Mouse (Mus musculus) E14TG2a.4 (cell line): ENCODE measurements around the gene Ctps.

Experiments used
- CTCF ChIP-seq: conservative IDR thresholded peaks from 2 replicates; pipeline ENCODE4 v1.5.1; 2014; ENCODE audit warnings: low read length
- POU5F1 ChIP-seq: IDR thresholded peaks from 2 replicates; pipeline ENCODE4 v1.6.1; 2014; ENCODE audit warnings: low read length, borderline replicate concordance

DNA sequence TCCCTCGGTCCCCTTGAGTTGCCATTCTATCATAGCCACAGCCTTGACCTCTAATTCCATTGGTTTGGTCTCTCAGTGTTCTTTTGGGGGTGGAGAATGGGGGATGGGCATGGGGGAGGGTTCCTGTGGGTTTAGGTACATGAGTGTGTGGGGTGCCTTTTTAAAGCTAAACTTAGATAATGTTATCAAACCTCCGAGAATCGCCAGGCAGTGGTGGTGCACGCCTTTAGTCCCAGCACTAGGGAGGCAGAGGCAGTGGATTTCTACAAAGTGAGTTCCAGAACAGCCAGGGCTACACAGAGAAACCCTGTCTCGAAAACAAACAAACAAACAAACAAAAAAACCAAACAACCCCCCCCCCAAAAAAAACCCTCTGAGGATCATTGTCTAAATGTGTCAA, 10.8 kb upstream of the Ctps start:
- TF ChIP-seq CTCF (no peak), POU5F1 (no peak)
